Mouse (Mus musculus) embryonic facial prominence, embryonic 14.5 days (tissue): ENCODE measurements around the gene Lbx2. TPM values are rescaled to one million over a fixed set of nuclear protein-coding genes. Genes with fewer than 3 reads are reported as not detected.
A peak's percentile ranks its signal among the peaks of the same experiment; 100 is the strongest.

Source experiments
- ATAC-seq: fragments of 200-750 bp; cut with Nextera tagmentation; 2 replicates; pipeline ENCODE4 v1.8.0; 2017; ENCODE audit warnings: low read depth, moderate number of reproducible peaks, moderate TSS enrichment
- DNase-seq: peaks from one replicate; pipeline ENCODE4 v3.0.0-alpha.2; 2015; ENCODE audit warnings: low spot score
- H3K27ac ChIP-seq: fragments of 300-500 bp; sonication (generic); replicated peaks from 2 replicates; pipeline ENCODE4 v1.5.1; 2014; ENCODE audit warnings: low read depth, mild to moderate bottlenecking, low read length, moderate library complexity
- H3K27me3 ChIP-seq: fragments of 300-500 bp; sonication (generic); replicated peaks from 2 replicates; pipeline ENCODE4 v1.6.1; 2014; ENCODE audit warnings: low read length; ENCODE audit not compliant: control insufficient read depth, insufficient read depth
- H3K36me3 ChIP-seq: fragments of 300-500 bp; sonication (generic); 2 replicates; pipeline ENCODE4 v1.6.1; 2014; ENCODE audit warnings: low read length, mixed read lengths; ENCODE audit not compliant: control insufficient read depth, insufficient read depth
- H3K4me1 ChIP-seq: fragments of 300-500 bp; sonication (generic); 2 replicates; pipeline ENCODE4 v1.6.1; 2014; ENCODE audit warnings: antibody characterized with exemption, low read length; ENCODE audit not compliant: control insufficient read depth, insufficient read depth
- H3K4me2 ChIP-seq: fragments of 300-500 bp; sonication (generic); 2 replicates; pipeline ENCODE4 v1.6.1; 2014; ENCODE audit warnings: low read depth, mild to moderate bottlenecking, low read length, moderate library complexity, mixed read lengths
- H3K4me3 ChIP-seq: fragments of 300-500 bp; sonication (generic); 2 replicates; pipeline ENCODE4 v1.5.1; 2014; ENCODE audit warnings: low read depth, mild to moderate bottlenecking, low read length
- H3K9ac ChIP-seq: fragments of 300-500 bp; sonication (generic); 2 replicates; pipeline ENCODE4 v1.6.1; 2014; ENCODE audit warnings: low read depth, mild to moderate bottlenecking, low read length, moderate library complexity, mixed read lengths
- H3K9me3 ChIP-seq: fragments of 300-500 bp; sonication (generic); 2 replicates; pipeline ENCODE4 v1.6.1; 2016; ENCODE audit warnings: low read length; ENCODE audit not compliant: control insufficient read depth
- WGBS: fragments of 180-500 bp; shearing (Covaris S2); extraction: QIAGEN DNeasy Blood & Tissue Kit; methylation state at CpG from one replicate; pipeline ENCODE4 v1.1.7; 2014; 5-methylcytosine and 5-hydroxymethylcytosine counted together
- microRNA counts: library from miRNA; unstranded; fragments of <30 nt; microRNA quantifications from one replicate; lab custom pipeline; 2017
- microRNA-seq: library from miRNA; unstranded; fragments of <30 nt; microRNA quantifications from one replicate; pipeline ENCODE4, GENCODE M21; 2016; ENCODE audit warnings: borderline number of aligned reads
- polyA plus RNA-seq: library from polyadenylated mRNA; unstranded; fragments of >200 nt; fragmentation: Nextera tagmentation; extraction: Ambion mirVana; gene quantifications from 2 replicates; pipeline ENCODE4 v1.2.1, GENCODE M21; 2014

The Lbx2 gene
- polyA plus RNA-seq, 1 experiment from 2014 or later, result 0.71 TPM

DNA sequence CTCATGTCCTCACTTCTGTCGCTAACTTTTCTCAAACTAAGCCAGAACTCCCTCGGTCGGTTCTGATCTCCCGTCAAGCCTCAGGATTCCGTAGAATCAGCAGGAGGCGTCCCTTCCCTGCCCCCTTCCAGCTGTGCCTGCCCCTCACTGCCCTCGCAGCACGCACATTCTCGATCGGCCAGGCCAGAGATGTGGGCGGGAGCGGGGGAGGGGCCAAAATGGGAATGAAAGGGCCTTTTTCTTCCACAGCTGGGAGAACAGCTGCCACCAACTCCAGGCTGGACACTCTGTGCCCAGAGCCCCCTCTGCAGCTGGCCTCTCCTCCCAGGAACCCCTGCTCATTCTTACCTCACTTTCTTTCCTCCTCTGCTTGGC lies 51.4 kb downstream of the Lbx2 start:
- Histone ChIP-seq H3K4me1 (peaks cover 48% of the 10 kb centered on the region), H3K27me3 (no peaks in the 10 kb centered on the region), H3K27ac (peak overlapping the region; percentile 97), H3K9me3 (no peaks in the 10 kb centered on the region), H3K4me3 (peak overlapping the region; percentile 45), H3K9ac (peak overlapping the region; percentile 74), H3K4me2 (peak overlapping the region; percentile 62), H3K36me3 (no peaks in the 10 kb centered on the region)
- DNase-seq (peak; percentile 95), ATAC-seq (peak; percentile 84)
- 3% methylated on average over 6 of the region's 12 CpGs for WGBS

MicroRNA genes within 50 kb of the gene (microRNA counts, 519-probe panel; counts per million panel counts)
- microRNA mmu-miR-3470a+mmu-miR-3470b (lab: Ali Mortazavi, UCI), result 1,561 counts per million, percentile 7 among the panel's probes with 10 or more counts

Small RNA genes lying within 50 kb of the gene (microRNA-seq; reads per million reads assigned to microRNA genes)
- gene Mir3470a, result not detected
- gene Mir7040, result not detected

Other genes with a start within 250 kb of the Lbx2 start
- 2.1 and 3.5 TPM in 2 replicates for gene Sema4f, start 146.6 kb upstream of the Lbx2 start, polyA plus RNA-seq
- 0.28 and 0.65 TPM in 2 replicates for gene M1ap, start 139.5 kb upstream of the Lbx2 start, polyA plus RNA-seq
- 6.7 and 8.7 TPM in 2 replicates for gene Dok1, start 52.9 kb upstream of the Lbx2 start, polyA plus RNA-seq
- 19.7 and 21.4 TPM in 2 replicates for gene Loxl3, start 52.2 kb upstream of the Lbx2 start, polyA plus RNA-seq
- gene Aup1, start 31.8 kb upstream of the Lbx2 start, polyA plus RNA-seq, result 118 and 121 TPM in 2 replicates
- gene Htra2, start 31.1 kb upstream of the Lbx2 start, polyA plus RNA-seq, result 43.0 and 46.3 TPM in 2 replicates
- 0.65 and 0.67 TPM in 2 replicates for gene Dqx1, start 28.5 kb upstream of the Lbx2 start, polyA plus RNA-seq
- 2.9 and 3.4 TPM in 2 replicates for gene Tlx2, start 16.1 kb upstream of the Lbx2 start, polyA plus RNA-seq
- 22.6 and 25.8 TPM in 2 replicates for gene Pcgf1, start 8.5 kb upstream of the Lbx2 start, polyA plus RNA-seq
- gene Ccdc142, start 15.2 kb downstream of the Lbx2 start, polyA plus RNA-seq, result 1.3 and 3.4 TPM in 2 replicates
- 2.1 TPM in 2 replicates for gene Gm42688, start 15.2 kb downstream of the Lbx2 start, polyA plus RNA-seq
- 136 and 145 TPM in 2 replicates for gene Mrpl53, start 22.7 kb downstream of the Lbx2 start, polyA plus RNA-seq
- gene Mogs, start 29.1 kb downstream of the Lbx2 start, polyA plus RNA-seq, result 48.7 and 49.3 TPM in 2 replicates
- gene Wbp1, start 35.2 kb downstream of the Lbx2 start, polyA plus RNA-seq, result 61.8 and 82.1 TPM in 2 replicates
- 13.6 and 14.1 TPM in 2 replicates for gene Ino80b, start 39.1 kb downstream of the Lbx2 start, polyA plus RNA-seq
- 25.8 and 30.4 TPM in 2 replicates for gene Rtkn, start 49.1 kb downstream of the Lbx2 start, polyA plus RNA-seq
- 5.8 and 7.0 TPM in 2 replicates for gene Wdr54, start 70.0 kb downstream of the Lbx2 start, polyA plus RNA-seq
- gene 1700003E16Rik, start 70.0 kb downstream of the Lbx2 start, polyA plus RNA-seq, result 3.1 and 6.3 TPM in 2 replicates
- 84.5 and 101 TPM in 2 replicates for gene Dctn1, start 79.6 kb downstream of the Lbx2 start, polyA plus RNA-seq
- gene Slc4a5, start 133.5 kb downstream of the Lbx2 start, polyA plus RNA-seq, result 0.47 and 0.57 TPM in 2 replicates
- gene Mthfd2, start 239.5 kb downstream of the Lbx2 start, polyA plus RNA-seq, result 34.6 and 40.8 TPM in 2 replicates
- gene Mob1a, start 239.6 kb downstream of the Lbx2 start, polyA plus RNA-seq, result 80.3 and 80.7 TPM in 2 replicates